Mouse (Mus musculus) kidney, postnatal 0 days (tissue): ENCODE data around the gene Lrrn2. TPM values are rescaled to one million over a fixed set of nuclear protein-coding genes. Genes with fewer than 3 reads are reported as not detected.

Experiments used
- ATAC-seq: fragments of 200-750 bp; cut with Nextera tagmentation; replicated peaks from 2 replicates; pipeline ENCODE4 v1.8.0; 2017; ENCODE audit warnings: low read depth, moderate number of reproducible peaks, moderate TSS enrichment, moderate library complexity; ENCODE audit not compliant: low FRiP score
- DNase-seq: peaks from one replicate; pipeline ENCODE4 v3.0.0-alpha.2; 2016; ENCODE audit warnings: low spot score
- H3K27ac ChIP-seq: fragments of 300-500 bp; sonication (generic); 2 replicates; pipeline ENCODE4 v1.5.1; 2014; ENCODE audit warnings: mild to moderate bottlenecking
- H3K27me3 ChIP-seq: fragments of 300-500 bp; sonication (generic); 2 replicates; pipeline ENCODE4 v1.6.1; 2014; ENCODE audit warnings: low read length, mixed read lengths; ENCODE audit not compliant: insufficient read depth
- H3K36me3 ChIP-seq: fragments of 300-500 bp; sonication (generic); 2 replicates; pipeline ENCODE4 v1.6.1; 2014; ENCODE audit warnings: low read length, mixed read lengths; ENCODE audit not compliant: insufficient read depth
- H3K4me1 ChIP-seq: fragments of 300-500 bp; sonication (generic); replicated peaks from 2 replicates; pipeline ENCODE4 v1.6.1; 2014; ENCODE audit warnings: antibody characterized with exemption, low read length, mixed read lengths; ENCODE audit not compliant: insufficient read depth
- H3K4me2 ChIP-seq: fragments of 300-500 bp; sonication (generic); 2 replicates; pipeline ENCODE4 v1.6.1; 2014; ENCODE audit warnings: mild to moderate bottlenecking, low read length, moderate library complexity, mixed read lengths
- H3K4me3 ChIP-seq: fragments of 300-500 bp; sonication (generic); replicated peaks from 2 replicates; pipeline ENCODE4 v1.5.1; 2014; ENCODE audit warnings: low read depth, low read length
- H3K9ac ChIP-seq: fragments of 300-500 bp; sonication (generic); 2 replicates; pipeline ENCODE4 v1.6.1; 2014; ENCODE audit warnings: low read depth, low read length
- H3K9me3 ChIP-seq: fragments of 300-500 bp; sonication (generic); replicated peaks from 2 replicates; pipeline ENCODE4 v1.6.1; 2016; ENCODE audit warnings: low read length, inconsistent platforms, mixed read lengths
- CTCF ChIP-seq: IDR thresholded peaks from 2 replicates; pipeline ENCODE4 v1.5.1; 2016; ENCODE audit warnings: antibody characterized with exemption, low read depth, mild to moderate bottlenecking, moderate library complexity
- WGBS: fragments of 180-500 bp; shearing (Covaris S2); extraction: QIAGEN DNeasy Blood & Tissue Kit; methylation state at CpG from one replicate; pipeline ENCODE4 v1.1.7; 2014; 5-methylcytosine and 5-hydroxymethylcytosine counted together
- polyA plus RNA-seq: library from polyadenylated mRNA; unstranded; fragments of >200 nt; fragmentation: Nextera tagmentation; extraction: Ambion mirVana; gene quantifications from 2 replicates; pipeline ENCODE4 v1.2.1, GENCODE M21; 2015

Gene Lrrn2
- polyA plus RNA-seq, 1 experiment from 2014 or later, result 3.3 TPM

DNA sequence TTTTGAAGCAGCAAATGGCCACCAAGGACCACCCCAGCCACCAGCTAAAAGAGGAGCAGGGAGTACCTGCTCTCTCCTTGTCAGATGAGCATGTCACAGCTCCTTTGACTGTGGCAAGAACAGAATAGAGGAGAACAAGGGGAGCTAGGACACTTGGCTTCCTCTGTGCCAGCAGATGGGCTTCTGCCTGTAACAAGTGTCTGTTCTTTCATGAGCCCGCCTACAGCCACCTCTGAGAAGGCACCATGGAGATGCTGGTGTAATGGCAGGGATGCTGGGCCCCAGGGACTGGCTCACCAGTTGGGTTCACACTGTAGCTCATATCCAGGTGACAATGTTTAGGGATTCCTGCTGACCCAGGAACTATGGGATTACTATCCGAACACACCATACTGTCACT, 12.0 kb downstream of the Lrrn2 start:
- no peak for ATAC-seq
- TF ChIP-seq CTCF, result no peak
- H3K4me2 ChIP-seq, result no peak overlapping the region
- H3K27me3 ChIP-seq, result no peaks in the 10 kb centered on the region
- H3K9ac ChIP-seq, result no peak overlapping the region
- H3K36me3 ChIP-seq, result no peaks in the 10 kb centered on the region
- H3K4me3 ChIP-seq, result no peak overlapping the region
- no peak overlapping the region for H3K27ac ChIP-seq
- DNase-seq, result no peak
- no peaks in the 10 kb centered on the region for H3K9me3 ChIP-seq
- 84% methylated on average over 2 of the region's 2 CpGs for WGBS
- H3K4me1 ChIP-seq, result no peaks in the 10 kb centered on the region

DNA sequence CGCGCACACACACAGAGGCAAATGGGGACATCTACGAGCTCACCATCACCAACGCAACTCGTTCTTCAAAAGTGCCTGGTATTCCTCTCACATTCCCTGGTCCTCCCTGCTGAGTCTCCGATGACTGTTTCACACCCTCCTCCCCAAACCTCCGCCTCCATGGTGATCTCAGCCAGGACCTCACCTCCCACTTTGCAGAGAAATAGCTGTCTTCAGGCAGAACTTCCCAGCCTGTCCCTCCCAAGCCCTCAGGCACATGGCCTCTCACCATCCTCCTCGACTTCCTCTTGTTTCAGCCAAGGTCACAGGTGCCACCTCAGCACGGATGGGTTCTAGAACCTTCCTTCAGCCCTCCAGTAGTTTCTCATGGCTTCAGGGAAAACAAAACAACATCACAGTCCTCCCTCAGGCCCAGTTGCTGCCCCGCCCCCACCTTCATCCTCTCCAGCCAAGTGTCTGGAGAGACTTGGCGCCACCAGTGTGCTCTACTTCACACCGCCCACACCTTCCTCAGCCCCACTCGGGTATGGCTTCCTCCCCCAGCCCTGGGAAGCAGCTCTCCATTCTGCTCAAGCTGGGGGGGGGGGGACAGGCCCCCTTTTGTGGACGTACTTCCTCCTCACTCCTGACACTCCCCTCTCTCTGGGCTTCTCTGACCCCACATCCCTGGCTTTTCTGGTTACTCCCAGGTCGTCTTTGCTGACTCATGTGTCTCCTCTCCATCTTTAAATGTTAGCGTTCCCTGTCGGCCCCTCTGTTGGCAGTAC, 13.4 kb downstream of the Lrrn2 start:
- no peak for TF ChIP-seq CTCF
- Histone ChIP-seq H3K4me1 (no peaks in the 10 kb centered on the region), H3K9ac (no peak overlapping the region), H3K27me3 (no peaks in the 10 kb centered on the region), H3K9me3 (no peaks in the 10 kb centered on the region), H3K36me3 (no peaks in the 10 kb centered on the region), H3K4me2 (no peak overlapping the region), H3K4me3 (no peak overlapping the region), H3K27ac (no peak overlapping the region)
- DNase-seq (peak; percentile 41), ATAC-seq (peak; percentile 52; the same call in 1 of the 2 replicates)
- WGBS, result 33% methylated on average over 17 of the region's 17 CpGs

DNA sequence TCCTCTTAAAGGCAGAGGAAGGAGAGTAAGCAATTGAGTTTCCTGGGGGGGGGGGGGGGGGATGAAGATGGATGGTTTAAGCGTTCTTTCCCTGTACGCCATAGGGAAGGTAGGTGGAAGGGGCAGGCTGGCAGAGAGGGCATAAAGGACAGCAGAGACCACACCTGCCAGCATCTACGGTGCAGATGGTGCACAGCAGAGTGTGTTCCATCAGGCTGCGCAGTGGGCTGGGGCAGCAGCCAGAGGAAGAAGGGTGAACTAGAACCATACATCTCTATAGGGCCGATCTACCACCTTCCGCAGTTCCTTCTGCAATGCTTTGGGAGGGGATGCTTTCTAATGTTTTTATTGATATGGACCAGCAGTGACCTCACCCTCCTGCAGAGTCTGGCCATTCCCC, 19.0 kb downstream of the Lrrn2 start:
- no peak overlapping the region for H3K4me3 ChIP-seq
- H3K9me3 ChIP-seq, result no peaks in the 10 kb centered on the region
- ATAC-seq (no peak), DNase-seq (no peak)
- H3K4me1 ChIP-seq, result no peaks in the 10 kb centered on the region
- H3K9ac ChIP-seq, result no peak overlapping the region
- no peak overlapping the region for H3K4me2 ChIP-seq
- H3K27ac ChIP-seq, result no peak overlapping the region
- no peak for TF ChIP-seq CTCF
- H3K36me3 ChIP-seq, result no peaks in the 10 kb centered on the region
- 91% methylated on average over 6 of the region's 6 CpGs for WGBS
- no peaks in the 10 kb centered on the region for H3K27me3 ChIP-seq

DNA sequence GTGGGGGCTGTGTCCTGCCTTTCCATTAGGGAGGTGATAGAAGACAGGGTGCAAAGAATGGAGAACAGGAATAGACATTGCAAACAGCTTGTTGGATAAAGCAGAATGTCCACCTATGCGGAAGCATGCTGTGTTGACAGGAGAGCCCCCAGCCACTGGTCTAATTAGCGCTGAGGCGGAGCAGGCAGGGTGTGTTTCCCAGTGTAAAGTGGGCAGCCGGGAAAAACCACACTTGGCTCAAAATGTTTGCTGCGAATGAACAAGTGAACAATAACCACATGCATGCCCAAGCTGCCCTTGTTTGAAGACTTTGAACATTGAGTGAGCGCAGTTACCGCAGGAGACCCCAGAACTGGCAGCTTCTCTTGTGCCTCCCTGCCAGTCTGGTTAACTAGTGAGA, 19.6 kb downstream of the Lrrn2 start:
- H3K9me3 ChIP-seq, result no peaks in the 10 kb centered on the region
- H3K27me3 ChIP-seq, result no peaks in the 10 kb centered on the region
- ATAC-seq, result no peak
- no peak overlapping the region for H3K4me2 ChIP-seq
- H3K9ac ChIP-seq, result no peak overlapping the region
- TF ChIP-seq CTCF, result no peak
- H3K36me3 ChIP-seq, result no peaks in the 10 kb centered on the region
- no peaks in the 10 kb centered on the region for H3K4me1 ChIP-seq
- H3K4me3 ChIP-seq, result no peak overlapping the region
- no peak overlapping the region for H3K27ac ChIP-seq
- 66% methylated on average over 7 of the region's 7 CpGs for WGBS
- DNase-seq, result no peak

DNA sequence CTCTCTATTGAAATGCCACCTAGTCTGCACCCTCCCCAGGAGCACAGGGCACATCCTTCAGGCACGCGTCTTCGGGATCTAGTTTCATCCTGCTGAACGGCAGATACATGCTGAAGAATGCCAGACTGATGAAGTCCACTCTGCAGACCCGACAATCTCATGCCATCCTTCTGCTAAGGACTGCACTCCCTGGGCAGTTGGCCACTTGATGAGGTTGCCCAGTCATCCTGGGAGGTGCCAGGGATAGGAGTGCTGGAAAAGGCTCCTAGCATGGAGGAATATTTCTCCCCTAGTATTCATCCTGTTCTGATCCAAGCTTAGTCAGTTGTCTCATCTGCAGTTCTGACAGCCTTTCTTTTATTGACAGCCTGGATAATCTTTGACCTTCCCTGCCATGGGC, 20.9 kb downstream of the Lrrn2 start:
- H3K9me3 ChIP-seq, result no peaks in the 10 kb centered on the region

DNA sequence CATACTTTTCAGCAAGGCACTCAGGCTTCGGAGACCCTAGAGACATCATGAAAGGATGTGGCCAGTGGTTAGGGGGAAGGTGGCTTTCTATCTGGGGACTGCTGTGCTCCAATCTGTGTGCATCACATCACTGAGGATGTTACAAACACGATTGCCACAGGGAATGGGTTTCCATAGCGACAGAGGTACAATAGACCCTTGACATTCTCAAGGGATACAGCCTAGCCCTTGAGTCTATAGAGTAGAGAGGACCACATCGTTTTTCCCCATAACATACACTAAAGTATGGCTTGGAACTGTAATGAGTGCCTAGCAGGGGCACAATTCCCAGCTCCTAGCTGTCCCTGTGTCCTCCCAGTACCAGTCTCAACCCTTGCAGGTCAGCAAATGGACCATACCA, 23.4 kb downstream of the Lrrn2 start:
- H3K9ac ChIP-seq, result no peak overlapping the region
- H3K4me2 ChIP-seq, result no peak overlapping the region
- ATAC-seq (no peak), DNase-seq (no peak)
- no peaks in the 10 kb centered on the region for H3K27me3 ChIP-seq
- WGBS, result 74% methylated on average over 4 of the region's 4 CpGs
- no peaks in the 10 kb centered on the region for H3K4me1 ChIP-seq
- no peaks in the 10 kb centered on the region for H3K9me3 ChIP-seq
- no peak overlapping the region for H3K4me3 ChIP-seq
- no peaks in the 10 kb centered on the region for H3K36me3 ChIP-seq
- H3K27ac ChIP-seq, result no peak overlapping the region
- no peak for TF ChIP-seq CTCF

More for the DNA sequence above, 20.9 kb downstream of the Lrrn2 start:
- no peak overlapping the region for H3K27ac ChIP-seq
- WGBS, result 61% methylated on average over 5 of the region's 5 CpGs
- DNase-seq, result no peak
- H3K4me1 ChIP-seq, result no peaks in the 10 kb centered on the region
- no peaks in the 10 kb centered on the region for H3K36me3 ChIP-seq
- TF ChIP-seq CTCF, result no peak
- no peak overlapping the region for H3K4me2 ChIP-seq
- H3K4me3 ChIP-seq, result no peak overlapping the region
- H3K9ac ChIP-seq, result no peak overlapping the region
- H3K27me3 ChIP-seq, result no peaks in the 10 kb centered on the region
- ATAC-seq, result no peak

DNA sequence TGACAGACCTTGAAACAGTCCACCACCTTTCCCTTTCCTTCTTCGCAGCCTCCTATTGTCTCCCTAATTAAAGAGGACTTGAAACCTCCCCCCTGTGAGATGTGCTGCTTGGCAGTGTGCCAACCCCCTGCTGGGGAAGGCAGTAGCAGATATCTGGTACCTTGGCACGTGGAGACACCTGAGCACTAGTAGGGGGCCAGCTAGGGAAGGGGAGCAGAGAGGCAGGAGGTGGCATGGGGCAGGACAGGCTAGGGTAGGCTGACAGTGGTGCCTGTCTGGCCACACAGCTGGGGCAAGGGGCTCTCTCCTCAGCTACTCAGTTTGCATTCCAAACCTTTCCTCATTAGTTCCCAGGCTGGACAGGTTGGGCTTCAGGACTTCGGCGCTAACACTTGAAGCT, 29.0 kb downstream of the Lrrn2 start:
- TF ChIP-seq CTCF, result no peak
- no peaks in the 10 kb centered on the region for H3K36me3 ChIP-seq
- 69% methylated on average over 4 of the region's 4 CpGs for WGBS
- no peaks in the 10 kb centered on the region for H3K9me3 ChIP-seq
- no peak overlapping the region for H3K9ac ChIP-seq
- DNase-seq, result no peak
- no peak overlapping the region for H3K4me3 ChIP-seq
- H3K27me3 ChIP-seq, result no peaks in the 10 kb centered on the region
- no peak overlapping the region for H3K4me2 ChIP-seq
- no peak overlapping the region for H3K27ac ChIP-seq
- no peak for ATAC-seq
- H3K4me1 ChIP-seq, result no peaks in the 10 kb centered on the region
